Mouse (Mus musculus) regulatory T cell (primary cell): ENCODE data around the gene H2afy2.

Experiments used
- in situ Hi-C: fragments of 300-600 bp; cut with MboI, MseI; formaldehyde crosslinking; loops from one replicate; pipeline ENCODE4 v1.15.1; 2025; ENCODE audit warnings: high pct_unique_total_duplicates

The H2afy2 gene

DNA sequence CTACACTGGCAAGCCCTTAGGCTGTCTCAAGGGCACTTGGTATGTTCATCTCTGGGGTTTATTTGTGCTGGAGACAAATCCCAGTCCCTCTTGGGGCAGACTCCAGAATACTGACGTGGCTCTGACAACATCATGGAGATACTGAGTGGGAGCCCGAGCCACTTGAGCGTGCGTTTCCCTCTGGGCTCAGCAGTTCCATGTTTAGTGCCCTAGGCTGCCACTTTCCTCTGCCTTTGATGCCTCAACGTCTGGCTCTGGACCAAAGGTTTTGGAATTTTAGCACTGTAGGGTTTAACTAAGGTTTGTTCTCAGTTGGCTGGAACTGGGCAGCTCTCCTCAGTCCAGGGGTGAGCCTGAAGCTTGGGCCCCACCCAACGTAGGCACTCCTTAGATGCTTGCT is 60.7 kb downstream of the H2afy2 start:
- in situ Hi-C loops = no loop called here

DNA sequence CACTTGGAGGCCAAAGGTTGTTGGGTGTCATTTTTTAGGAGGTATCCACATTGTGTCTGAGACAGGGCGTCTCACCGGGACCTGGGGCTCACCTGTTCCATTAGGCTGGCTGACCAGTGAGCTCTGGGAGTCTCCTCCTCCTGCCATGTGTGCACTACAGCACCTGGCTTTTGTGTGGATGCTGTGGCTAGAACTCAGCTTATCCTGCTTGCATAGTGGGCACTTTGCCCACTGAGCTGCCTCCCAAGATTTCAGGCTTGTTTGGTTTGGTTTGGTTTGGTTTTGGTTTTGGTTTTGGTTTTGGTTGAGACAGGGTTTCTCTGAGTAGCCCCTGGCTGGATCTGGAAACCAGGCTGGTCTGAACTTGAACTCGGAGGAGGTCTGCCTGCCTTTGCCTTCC is 61.7 kb downstream of the H2afy2 start:
- in situ Hi-C loops = no loop called here

DNA sequence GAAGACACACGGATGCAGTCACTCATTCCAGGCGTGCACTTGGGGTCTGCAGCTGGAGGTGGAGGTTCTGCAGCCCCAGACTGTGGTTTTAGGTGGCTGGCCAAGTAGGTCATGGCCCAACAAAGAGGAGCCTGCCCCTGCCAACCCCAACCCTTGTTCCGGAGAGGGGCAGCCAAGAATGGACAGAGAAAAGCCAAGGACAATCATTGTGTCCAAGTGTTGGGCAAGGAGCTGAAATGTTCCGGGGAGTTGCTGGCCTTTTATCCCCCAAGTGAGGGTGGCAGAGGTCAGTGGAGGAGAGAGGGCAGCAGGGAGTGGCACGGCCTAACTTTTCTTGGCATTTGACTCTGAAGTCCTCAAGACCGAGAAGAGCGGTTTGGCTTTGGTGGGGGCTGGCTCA is 63.6 kb downstream of the H2afy2 start:
- in situ Hi-C loops = no loop called here

DNA sequence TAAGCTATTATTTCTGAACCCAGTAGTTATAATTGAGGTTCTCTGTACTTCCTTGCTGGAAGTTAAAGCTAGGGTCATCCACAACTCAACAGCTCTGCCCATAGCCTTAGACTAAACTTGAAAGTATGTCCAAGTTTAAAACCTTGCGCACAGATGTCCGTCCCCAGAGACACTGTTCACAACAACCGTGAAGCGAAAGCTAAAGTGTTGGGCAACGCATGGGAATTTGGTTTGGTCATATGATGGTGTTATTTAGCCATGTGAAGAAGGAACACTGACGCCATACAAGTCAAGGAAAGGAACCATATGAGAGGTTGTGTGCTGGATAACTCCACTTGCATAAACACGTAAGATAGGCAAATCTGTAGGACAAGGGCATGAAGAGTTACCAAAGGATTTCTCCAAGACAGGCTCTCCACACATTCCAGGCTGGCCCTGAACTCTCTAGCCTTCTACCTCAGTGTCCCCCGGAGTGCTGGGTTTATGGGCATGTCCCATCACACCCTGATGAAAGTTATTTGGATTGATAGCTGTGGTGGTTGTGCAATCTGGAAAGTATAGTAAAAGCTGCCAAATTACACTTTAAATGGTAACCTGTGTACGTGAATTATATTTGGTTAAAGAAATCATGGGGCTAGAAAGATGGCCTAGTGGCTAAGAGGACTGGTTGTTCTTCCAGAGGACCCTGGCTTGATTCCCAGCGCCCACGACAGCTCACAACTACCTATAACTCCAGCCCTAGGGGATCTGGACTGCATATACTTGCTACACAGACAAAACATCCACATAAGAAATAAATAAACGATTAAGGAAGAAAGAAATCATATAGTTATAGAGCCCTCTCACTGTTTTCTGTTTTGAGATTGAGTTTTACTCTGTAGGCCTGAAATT is 66.3 kb downstream of the H2afy2 start:
- in situ Hi-C loops = no loop called here

DNA sequence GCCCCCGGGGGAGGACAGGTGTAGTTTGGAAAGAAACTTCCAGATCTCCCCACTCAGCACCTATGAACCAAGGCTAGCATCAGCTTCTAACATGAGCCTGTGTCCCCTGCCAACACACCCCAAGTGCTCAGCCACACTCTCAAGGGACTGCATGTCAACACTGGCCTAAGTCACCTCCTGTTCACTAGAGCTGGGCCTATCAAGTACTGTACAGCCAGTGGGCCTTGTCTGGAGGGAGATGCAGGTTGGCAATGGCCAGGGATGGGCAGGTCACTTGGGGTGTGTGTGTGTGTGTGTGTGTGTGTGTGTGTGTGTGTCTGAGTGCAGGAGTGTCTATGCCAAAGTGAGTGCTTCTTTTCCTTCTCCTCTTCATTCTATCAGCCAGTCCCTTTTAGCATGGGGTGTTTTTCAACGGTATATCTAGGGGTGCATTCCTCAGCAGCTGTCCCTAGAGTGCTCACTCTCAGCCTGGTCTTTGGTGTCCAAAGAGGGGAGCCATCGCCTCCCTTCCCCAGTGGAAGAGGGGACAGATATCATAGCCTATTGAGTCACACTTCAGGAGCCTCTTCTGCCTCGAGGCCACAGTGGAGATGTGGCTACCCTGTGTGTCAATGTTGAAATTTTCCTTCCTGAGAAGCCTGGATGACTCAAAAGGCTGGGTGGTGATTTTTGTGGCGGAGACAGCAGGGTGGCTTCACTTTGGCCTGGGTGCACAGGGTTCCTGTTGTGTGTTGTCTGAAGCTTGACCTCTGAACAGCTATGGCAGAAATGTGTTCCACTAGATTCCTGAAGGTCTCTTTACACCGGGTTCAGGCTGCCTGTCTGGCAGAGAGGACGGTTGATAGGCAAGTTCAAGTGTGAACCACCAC is 67.7 kb downstream of the H2afy2 start:
- in situ Hi-C loops = no loop called here

DNA sequence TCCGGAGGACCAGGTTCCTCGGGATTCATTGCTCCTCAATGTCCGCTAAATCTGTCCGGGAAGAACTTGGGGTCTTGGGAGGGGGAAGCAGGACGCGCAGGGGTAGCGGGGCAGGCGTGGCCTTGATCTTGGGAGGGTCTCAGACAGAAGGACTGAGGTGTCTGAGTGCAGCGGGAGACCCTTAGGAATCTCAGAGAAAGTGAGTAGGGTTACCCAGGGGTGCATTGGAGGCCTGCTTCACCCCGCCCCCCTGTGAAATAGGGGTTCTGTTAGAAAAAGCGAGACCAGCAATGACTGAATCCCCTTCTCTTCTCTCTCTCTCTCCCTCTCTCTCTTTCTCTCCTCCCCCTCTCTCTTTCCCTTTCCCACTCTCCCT is 68.5 kb downstream of the H2afy2 start:
- in situ Hi-C loops = no loop called here

DNA sequence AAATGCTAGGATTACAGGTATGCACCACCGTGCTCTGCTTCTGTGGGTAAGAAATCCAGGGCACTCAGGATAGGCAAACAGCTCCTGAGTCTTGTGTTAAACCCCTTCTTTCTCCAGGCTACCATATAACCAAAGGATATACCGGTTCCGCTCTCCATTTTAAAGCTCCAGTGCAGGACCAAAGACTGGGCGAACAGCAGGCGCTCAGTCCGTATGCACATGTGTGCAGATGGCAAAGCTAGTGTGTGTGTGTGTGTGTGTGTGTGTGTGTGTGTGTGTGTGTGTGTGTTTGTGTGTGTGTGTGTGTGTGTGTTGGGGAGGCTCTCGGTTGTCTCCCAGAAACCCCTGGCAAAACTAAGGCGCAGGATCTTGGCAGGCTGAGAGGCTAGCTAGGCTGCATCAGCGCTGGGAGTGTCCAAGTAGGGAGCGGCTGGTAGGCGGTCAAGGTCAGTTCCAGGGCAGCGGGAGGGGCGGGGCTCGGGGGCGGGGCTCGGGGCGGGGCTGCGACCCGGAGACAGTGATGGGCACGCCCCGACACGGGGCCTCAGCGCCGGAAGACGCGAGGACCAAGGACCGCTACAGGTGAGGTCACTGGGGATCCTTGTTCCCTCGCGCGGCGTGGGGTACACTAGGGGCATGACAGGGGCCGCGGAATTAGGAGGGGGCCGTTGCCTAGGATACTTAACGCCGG is 69.0 kb downstream of the H2afy2 start, which contains the start of gene Aifm2:
Aifm2 (plus strand) TSS at position 493 of the 691 bp plus-strand sequence.
- in situ Hi-C loops = no loop called here

DNA sequence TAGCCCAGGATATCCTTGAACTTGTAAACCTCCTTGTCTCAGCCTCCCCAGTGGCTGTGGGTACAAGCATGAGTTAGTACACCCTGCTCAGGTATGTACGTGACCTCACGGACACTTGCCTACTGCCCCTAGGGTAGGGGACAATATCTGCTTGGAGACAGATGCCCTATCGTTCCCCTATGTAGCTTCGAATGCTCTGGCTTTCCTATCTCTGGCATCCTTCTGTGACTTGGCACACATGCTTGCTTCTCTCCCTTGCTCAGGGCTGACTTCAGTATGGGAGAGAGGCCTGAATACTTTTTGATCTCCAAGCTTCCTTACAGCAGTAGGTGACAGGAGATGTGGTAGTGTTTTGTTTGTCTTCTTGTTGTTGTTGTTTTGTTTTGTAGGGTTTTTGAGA is 69.8 kb downstream of the H2afy2 start:
- in situ Hi-C loops = no loop called here

DNA sequence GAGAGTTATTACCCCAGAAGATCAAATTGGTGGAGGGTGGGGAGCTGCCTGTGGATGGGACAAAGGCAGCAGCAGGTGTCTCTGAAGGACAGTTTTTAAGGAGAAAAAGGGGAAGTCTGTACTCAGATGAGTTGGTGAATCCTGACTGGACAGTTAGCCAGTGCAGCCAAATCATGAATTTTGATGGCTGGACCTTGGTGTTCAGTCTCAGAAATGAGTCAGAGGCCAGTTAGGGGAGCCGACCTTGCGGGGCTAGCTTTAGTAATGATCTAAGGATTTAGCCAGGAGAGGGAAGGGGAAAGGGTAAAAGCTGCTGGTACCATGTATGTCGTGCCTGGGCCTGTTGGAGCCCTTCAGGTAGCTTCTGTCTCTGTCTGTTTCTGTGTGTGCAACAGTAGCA is 70.3 kb downstream of the H2afy2 start:
- in situ Hi-C loops = no loop called here

DNA sequence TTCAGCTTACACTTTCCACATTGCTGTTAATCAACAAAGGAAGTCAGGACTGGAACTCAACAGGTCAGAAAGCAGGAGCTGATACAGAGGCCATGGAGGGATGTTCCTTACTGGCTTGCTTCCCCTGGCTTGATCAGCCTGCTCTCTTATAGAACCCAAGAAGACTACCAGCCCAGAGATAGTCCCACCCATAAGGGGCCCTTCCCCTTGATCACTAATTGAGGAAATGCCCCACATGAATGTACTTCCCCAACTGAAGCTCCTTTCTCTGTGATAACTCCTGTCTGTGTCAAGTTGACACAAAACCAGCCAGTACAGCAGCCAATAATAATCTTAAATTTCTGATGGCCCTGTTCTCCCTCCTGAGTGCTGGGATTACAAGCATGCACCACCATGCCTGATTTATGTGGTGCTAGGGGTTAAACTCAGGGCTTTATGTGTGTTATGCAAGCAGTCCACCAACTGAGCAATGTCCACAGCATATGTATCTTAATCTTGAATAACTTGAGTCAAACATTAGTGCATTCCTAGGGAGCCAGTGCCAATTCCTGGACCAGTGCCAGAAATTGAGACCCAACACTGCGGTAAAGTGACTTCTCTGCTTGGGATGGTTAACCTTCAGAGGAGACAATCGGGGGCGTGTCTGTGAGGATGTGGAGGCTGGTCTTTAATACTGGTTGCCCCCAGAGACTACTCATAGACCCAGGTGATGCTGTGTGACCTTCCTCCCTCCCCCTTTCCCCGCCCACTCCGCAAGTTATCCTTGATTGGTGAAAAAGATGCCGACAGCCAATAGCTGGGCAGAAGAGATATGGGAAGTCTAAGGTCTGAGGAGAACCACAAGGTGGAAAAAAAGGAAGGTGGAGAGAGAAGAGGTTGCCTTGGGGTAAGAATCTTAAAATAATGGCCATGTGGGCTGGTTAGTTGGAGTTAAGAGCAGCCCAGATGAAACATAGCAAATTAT is 77.3 kb downstream of the H2afy2 start:
- in situ Hi-C loops = no loop called here

DNA sequence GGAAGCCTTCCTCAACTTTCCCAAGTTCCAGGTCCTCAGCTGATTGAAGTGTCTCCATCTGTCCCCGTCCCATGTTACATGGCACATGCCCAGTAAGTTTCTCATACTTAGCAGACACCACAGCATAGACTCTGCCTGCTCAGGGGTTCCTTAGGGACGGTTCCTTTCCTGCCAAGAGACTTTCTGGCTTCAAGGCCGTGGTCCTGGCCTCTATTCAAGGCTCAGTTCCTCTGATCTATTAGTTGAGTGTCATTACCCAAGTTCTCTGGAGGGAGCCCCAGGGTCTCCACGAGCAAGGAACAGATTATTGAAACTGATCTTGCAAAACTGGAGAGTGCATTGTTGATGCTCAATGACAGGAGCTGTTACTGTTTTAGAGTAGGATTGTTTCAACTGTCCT is 79.3 kb downstream of the H2afy2 start:
- in situ Hi-C loops = no loop called here

DNA sequence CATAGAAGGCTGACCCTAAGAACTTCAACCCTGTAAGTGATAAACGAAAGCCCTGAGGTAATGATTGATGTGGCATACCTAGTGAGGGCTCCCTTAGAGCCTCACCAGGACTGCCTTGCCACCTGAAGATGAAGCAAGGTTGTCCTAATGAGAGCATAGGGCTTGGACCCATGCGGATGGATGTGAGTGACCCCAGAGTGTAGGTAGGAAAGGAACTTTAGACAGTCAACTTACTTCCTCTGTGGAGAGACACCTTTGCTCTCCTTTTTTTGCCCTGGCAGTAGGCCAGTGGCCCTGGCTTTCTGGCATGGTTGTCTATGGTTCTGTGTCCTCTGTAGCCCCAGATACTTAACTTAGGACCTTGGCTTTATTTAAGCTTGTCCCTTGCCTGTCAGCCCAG is 86.9 kb downstream of the H2afy2 start:
- in situ Hi-C loops = loop anchor here (25.0 kb wide), 1 partner anchor 640 kb away; no protein-coding TSS in a partner anchor

DNA sequence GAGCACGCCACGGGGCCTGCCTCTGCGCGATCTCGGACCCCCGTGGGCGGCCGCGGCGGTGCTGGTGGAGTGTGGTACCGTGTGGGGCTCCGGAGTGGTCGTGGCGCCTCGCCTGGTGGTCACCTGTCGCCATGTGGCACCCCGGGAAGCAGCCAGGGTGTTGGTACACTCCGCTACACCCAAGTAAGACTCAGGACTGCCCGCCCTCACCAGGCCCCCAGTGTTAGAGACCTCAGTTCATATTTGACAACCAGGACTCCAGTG is 87.5 kb downstream of the H2afy2 start:
- in situ Hi-C loops = loop anchor here (25.0 kb wide), 1 partner anchor 641 kb away; no protein-coding TSS in a partner anchor

DNA sequence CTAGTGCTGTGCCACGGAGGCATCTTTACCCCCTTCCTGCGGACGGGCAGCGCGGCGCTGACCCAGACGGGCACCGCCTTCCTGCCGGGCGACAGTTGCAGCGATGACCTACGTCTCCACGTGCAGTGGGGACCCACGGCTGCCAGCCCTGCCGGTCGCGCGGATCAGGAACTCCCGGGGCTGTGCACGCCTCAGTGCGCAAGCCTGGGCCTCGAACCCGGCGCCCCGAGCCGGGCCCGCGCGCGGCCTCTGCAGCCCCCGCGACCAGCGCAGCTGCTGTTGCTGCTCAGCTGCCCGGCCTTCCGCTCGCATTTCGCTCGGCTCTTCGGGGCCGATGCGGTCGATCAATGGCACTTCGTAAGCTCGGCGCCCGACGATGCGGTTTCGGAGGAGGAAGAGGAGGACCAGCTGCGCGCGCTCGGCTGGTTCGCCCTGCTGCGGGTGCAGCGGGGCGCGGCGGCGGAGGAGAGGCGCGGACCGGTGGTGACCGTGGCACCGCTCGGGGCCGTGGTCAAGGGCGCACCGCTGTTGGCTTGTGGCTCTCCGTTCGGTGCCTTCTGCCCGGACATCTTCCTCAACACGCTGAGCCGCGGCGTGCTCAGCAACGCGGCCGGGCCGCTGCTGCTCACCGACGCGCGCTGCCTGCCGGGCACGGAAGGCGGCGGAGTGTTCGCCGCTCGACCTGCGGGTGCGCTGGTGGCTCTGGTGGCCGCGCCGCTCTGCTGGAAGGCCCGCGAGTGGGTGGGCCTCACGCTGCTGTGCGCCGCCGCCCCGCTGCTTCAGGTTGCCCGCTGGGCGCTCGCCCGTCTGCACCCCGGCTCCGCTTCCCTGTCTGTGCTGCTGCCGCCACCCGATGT is 88.0 kb downstream of the H2afy2 start:
- in situ Hi-C loops = loop anchor here (25.0 kb wide), 1 partner anchor 641 kb away; no protein-coding TSS in a partner anchor

DNA sequence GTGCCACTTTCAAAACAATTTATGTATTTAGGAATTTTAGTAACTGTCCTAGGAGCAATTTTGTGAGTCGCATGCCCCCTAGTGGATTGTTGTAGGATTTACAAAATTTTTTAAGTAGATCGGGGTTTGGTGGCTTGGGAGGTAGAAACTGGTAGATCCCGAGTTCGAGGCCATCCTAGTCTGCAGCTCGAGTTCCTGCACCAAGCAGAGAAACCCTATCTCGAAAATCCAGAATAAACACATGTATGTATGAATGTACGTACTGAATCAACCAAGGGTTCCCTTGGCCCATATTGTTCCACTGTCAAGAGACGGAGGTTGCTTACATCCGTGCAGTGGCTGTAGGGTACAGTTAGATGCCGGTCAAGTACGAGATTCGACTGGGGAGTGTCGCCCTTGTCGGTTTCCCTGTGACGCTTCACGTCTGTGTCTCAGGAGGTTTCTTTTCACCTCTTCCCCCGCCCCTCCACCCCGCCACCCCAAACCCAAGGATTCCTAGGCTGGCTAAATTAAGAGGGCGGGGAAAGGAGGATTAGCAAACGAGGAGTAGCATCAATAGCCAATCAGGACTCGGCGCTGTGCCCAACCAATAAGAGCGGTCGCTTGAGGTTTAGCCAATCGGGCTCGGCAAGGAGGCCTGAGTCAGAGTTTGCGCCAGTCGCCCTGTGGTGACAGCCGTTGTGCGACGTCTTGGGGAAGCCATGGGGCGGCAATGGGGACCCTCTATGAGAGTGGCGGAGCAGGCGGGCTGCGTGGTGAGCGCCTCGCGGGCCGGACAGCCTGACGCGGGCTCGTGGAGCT is 88.9 kb downstream of the H2afy2 start, which contains the start of gene Tysnd1:
Tysnd1 (plus strand) TSS at position 645 of the 801 bp plus-strand sequence.
- in situ Hi-C loops = loop anchor here (25.0 kb wide), 1 partner anchor 642 kb away; no protein-coding TSS in a partner anchor

DNA sequence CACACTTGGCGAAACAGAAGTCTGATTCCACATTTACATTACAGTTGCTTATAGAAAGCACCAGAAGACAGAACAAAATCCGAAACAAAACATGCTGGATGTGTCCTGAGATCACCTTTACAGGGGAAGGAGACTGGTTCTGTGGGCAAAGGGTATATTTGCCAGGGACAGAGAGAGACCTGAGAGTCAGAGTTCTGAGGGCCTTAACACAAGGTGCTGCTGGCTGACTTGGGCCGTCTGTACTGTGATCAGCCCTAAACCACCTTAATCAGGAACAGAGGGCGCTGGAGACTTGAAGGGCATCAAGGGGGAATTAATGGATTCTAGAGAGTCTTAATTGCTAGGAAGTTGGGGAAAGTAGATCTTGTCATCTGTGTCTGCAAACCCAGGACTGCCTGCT is 90.4 kb downstream of the H2afy2 start:
- in situ Hi-C loops = loop anchor here (25.0 kb wide), 1 partner anchor 644 kb away; no protein-coding TSS in a partner anchor

DNA sequence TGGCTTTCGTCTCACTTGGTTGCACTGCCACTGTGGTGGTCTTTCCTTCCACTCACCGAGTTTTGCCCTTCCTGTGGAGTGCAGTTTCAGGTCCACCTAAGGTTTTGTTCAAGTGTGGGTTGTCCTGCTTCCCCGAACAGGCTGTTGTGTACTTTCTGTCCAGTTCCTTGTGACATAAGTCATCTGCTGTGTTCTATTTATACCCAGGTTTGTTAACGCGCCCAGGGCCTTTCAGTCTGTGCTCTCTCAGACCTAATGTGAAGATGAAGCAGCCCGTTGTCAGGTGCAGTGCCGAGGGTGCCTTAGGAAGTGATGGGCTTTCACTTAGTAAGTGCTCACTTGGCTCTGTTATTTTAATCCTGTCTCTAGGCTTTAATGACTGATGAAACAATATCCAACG is 94.5 kb downstream of the H2afy2 start:
- in situ Hi-C loops = loop anchor here (25.0 kb wide), 1 partner anchor 648 kb away; no protein-coding TSS in a partner anchor
